Mouse (Mus musculus) small intestine, adult 2 months (tissue): Measurements from ENCODE around the gene Iqsec2. TPM values are rescaled to one million over a fixed set of nuclear protein-coding genes. Genes with fewer than 3 reads are reported as not detected.

Experiments
- H3K27ac ChIP-seq: fragments of 200-500 bp; 2 replicates; pipeline ENCODE4 v1.5.1; 2012; ENCODE audit warnings: low read depth, low read length, control low read depth, inconsistent platforms; ENCODE audit not compliant: insufficient read depth
- H3K27me3 ChIP-seq: fragments of 200-500 bp; 2 replicates; pipeline ENCODE4 v1.6.1; 2012; ENCODE audit warnings: mild to moderate bottlenecking, moderate library complexity, low read length, inconsistent platforms; ENCODE audit not compliant: control insufficient read depth, insufficient read depth
- H3K36me3 ChIP-seq: fragments of 200-500 bp; 2 replicates; pipeline ENCODE4 v1.6.1; 2012; ENCODE audit warnings: mild to moderate bottlenecking, low read length, control low read depth, inconsistent platforms; ENCODE audit not compliant: control insufficient read depth, insufficient read depth
- H3K4me1 ChIP-seq: fragments of 200-500 bp; 2 replicates; pipeline ENCODE4 v1.6.1; 2012; ENCODE audit warnings: low read length, inconsistent platforms, mixed read lengths; ENCODE audit not compliant: control insufficient read depth, insufficient read depth, insufficient read length
- H3K4me3 ChIP-seq: fragments of 200-500 bp; 2 replicates; pipeline ENCODE4 v1.5.1; 2012; ENCODE audit warnings: low read depth, mild to moderate bottlenecking, control low read depth, inconsistent platforms, low read length, moderate library complexity
- CTCF ChIP-seq: fragments of 200-500 bp; IDR thresholded peaks from 2 replicates; pipeline ENCODE4 v1.5.1; 2012; ENCODE audit warnings: low read depth, mild to moderate bottlenecking, control low read depth, inconsistent platforms, low read length, moderate library complexity, mixed read lengths; ENCODE audit not compliant: insufficient replicate concordance, insufficient read length; ENCODE audit errors: extremely low read depth
- POLR2A ChIP-seq: fragments of 200-500 bp; IDR thresholded peaks from 2 replicates; pipeline ENCODE4 v1.6.1; 2012; ENCODE audit warnings: low read depth, mild to moderate bottlenecking, control low read depth, inconsistent platforms, low read length, moderate library complexity
- WGBS: fragments of 180-500 bp; shearing (Covaris S2); methylation state at CpG from one replicate; pipeline ENCODE4 v1.1.7; 2018; 5-methylcytosine and 5-hydroxymethylcytosine counted together
- polyA plus RNA-seq: library from polyadenylated mRNA; depleted of rRNA; stranded (reverse); fragments of >200 nt; gene quantifications from 2 replicates; pipeline ENCODE4 v1.2.3, GENCODE M21; 2012

Gene Iqsec2
- polyA plus RNA-seq, 1 experiment = 16.1 TPM

GRCm38 (mm10) chrX:152164061-152164460 is 20.0 kb downstream of the Iqsec2 start:
- TF ChIP-seq POLR2A = no peak
- TF ChIP-seq CTCF = no peak
- Histone ChIP-seq H3K27me3 (no peaks in the 10 kb centered on the region), H3K27ac (no peak overlapping the region), H3K4me1 (peaks cover 7% of the 10 kb centered on the region; the same call in 1 of the 2 replicates), H3K4me3 (no peak overlapping the region), H3K36me3 (no peaks in the 10 kb centered on the region)

DNA sequence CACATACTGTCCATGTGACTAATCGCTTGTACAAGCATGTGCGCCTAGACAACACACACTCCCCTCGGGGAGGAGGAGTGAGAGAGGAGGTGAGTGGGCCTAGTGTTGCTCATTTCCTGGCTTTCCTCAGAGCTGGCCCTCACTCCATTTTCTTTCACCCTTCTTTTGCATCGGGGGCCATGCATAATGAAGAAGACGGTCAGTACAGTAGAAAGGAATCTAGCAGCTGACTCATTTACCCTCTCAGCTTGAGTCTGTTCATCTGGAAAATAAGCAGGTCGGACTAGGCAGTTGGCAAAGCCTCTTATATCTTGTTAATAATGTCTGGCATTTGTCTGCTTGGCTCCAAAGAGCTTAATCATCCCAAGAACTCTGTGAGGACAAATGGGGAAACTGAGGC is 22.1 kb downstream of the Iqsec2 start:
- 85% methylated on average over 6 of the region's 6 CpGs for WGBS
- Histone ChIP-seq H3K27me3 (no peaks in the 10 kb centered on the region), H3K36me3 (no peaks in the 10 kb centered on the region), H3K27ac (no peak overlapping the region), H3K4me3 (no peak overlapping the region), H3K4me1 (peaks cover 9% of the 10 kb centered on the region; the same call in 1 of the 2 replicates)
- no peak for TF ChIP-seq POLR2A
- no peak for TF ChIP-seq CTCF

DNA sequence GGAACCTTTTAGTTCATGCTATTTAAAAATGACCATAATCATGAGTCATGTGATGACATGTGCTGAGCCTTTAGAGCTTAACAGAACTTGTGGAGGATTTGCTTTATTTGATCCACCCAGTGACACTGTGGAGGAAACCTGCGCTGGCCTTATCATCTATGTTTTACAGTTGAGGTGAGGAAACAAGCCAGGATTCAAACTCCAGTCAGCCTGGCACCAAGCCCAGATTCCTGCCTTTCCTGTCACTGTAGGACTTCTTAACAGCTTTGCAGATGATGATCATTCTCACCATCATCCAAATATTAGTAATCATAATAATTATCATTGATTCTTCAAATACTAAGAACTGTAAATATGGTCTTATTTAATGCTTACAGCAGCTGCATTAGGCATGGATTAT is 24.5 kb downstream of the Iqsec2 start:
- Histone ChIP-seq H3K4me3 (no peak overlapping the region), H3K36me3 (no peaks in the 10 kb centered on the region), H3K4me1 (peaks cover 9% of the 10 kb centered on the region; the same call in 1 of the 2 replicates), H3K27me3 (no peaks in the 10 kb centered on the region), H3K27ac (no peak overlapping the region)
- 14% methylated on average over 1 of the region's 1 CpGs for WGBS
- TF ChIP-seq POLR2A = no peak
- no peak for TF ChIP-seq CTCF

DNA sequence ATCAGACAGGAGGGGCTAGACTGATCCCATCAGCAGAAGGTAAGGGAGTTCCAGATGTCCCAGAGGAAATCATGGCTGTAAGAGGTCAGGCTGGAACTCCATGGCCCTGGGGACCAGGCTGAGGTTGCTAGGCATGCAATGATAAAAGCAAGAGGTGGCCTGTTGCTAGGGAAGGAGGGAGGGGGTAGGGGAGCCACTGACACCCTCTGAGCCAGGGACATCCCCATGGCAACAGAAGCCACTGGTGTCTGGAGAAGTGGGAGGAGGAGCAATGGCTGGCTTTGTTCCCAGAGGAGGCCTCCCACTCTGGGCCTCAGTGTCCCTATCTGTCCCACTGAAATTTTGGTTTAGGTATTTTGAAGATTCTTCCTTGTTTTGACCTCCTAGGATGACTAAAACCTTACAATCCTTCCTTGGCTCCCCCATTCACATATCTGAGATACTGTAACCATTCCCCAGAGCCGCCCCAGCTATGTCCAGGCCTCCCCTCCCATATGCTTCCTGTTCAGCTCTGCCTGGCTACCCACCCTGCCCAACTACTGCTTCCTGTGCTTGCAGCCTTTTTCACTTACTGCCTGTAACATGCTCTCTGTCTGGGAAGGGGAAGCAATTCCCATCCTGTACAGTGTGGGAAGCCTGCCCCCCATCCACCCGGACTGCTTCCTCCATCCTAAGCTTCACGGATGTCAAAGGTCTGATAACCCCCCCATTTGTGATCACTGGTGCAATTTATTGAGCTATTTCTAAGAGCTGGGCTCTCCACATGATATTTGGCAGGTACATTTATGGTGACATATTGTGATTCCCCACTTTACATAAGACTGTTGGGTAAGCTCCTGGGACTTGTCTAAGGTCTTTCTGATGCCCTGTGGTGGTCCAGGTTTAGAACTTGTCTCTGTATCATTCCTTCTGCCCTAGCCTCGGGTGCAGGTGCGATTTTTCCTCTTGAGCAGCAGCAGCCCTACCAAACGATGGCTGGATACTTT is 27.3 kb downstream of the Iqsec2 start:
- no peak overlapping the region for H3K4me3 ChIP-seq
- H3K27ac ChIP-seq = no peak overlapping the region
- peaks cover 9% of the 10 kb centered on the region; the same call in 1 of the 2 replicates for H3K4me1 ChIP-seq
- no peak for TF ChIP-seq CTCF
- no peak for TF ChIP-seq POLR2A
- H3K36me3 ChIP-seq = no peaks in the 10 kb centered on the region
- WGBS = 76% methylated on average over 6 of the region's 6 CpGs
- H3K27me3 ChIP-seq = no peaks in the 10 kb centered on the region

- Histone ChIP-seq H3K27me3 (no peaks in the 10 kb centered on the region), H3K4me1 (peaks cover 9% of the 10 kb centered on the region; the same call in 1 of the 2 replicates), H3K4me3 (no peak overlapping the region), H3K27ac (no peak overlapping the region), H3K36me3 (no peaks in the 10 kb centered on the region)
- TF ChIP-seq POLR2A (no peak), CTCF (no peak)
- WGBS = 24% methylated on average over 3 of the region's 3 CpGs
These were observed 28.4 kb downstream of the Iqsec2 start for GRCm38 (mm10) chrX:152172487-152172935.

GRCm38 (mm10) chrX:152175284-152175683 is 31.2 kb downstream of the Iqsec2 start:
- Histone ChIP-seq H3K36me3 (no peaks in the 10 kb centered on the region), H3K27me3 (no peaks in the 10 kb centered on the region), H3K4me1 (no peaks in the 10 kb centered on the region; the same call in 1 of the 2 replicates), H3K4me3 (no peak overlapping the region), H3K27ac (no peak overlapping the region)
- TF ChIP-seq POLR2A = no peak
- peak; percentile 33; the same call in 1 of the 2 replicates for TF ChIP-seq CTCF
- WGBS = 34% methylated on average over 3 of the region's 3 CpGs

- Histone ChIP-seq H3K27ac (no peak overlapping the region), H3K27me3 (no peaks in the 10 kb centered on the region), H3K4me1 (no peaks in the 10 kb centered on the region), H3K36me3 (no peaks in the 10 kb centered on the region), H3K4me3 (no peak overlapping the region)
- WGBS = 93% methylated on average over 2 of the region's 2 CpGs
- TF ChIP-seq CTCF (no peak), POLR2A (no peak)
These were observed 33.8 kb downstream of the Iqsec2 start for GRCm38 (mm10) chrX:152177897-152178296.
